Mouse (Mus musculus) heart, adult 2 months (tissue): ENCODE measurements at regions not wholly inside any gene's neighbourhood (a gene's known extent, or its start where the extent isn't known, plus 50 kb on each side); places are given as distances from the start of the nearest gene placed in this dataset.

Experiments
- CTCF ChIP-seq: fragments of 200-600 bp; IDR thresholded peaks from 2 replicates; pipeline ENCODE4 v1.8.1; 2022; ENCODE audit warnings: antibody characterized with exemption, mild to moderate bottlenecking, moderate library complexity
- POLR2A ChIP-seq: fragments of 200-500 bp; IDR thresholded peaks from 2 replicates; pipeline ENCODE4 v1.6.1; 2011; ENCODE audit warnings: mild to moderate bottlenecking, low read depth, low read length, control low read depth; ENCODE audit not compliant: insufficient read depth

DNA sequence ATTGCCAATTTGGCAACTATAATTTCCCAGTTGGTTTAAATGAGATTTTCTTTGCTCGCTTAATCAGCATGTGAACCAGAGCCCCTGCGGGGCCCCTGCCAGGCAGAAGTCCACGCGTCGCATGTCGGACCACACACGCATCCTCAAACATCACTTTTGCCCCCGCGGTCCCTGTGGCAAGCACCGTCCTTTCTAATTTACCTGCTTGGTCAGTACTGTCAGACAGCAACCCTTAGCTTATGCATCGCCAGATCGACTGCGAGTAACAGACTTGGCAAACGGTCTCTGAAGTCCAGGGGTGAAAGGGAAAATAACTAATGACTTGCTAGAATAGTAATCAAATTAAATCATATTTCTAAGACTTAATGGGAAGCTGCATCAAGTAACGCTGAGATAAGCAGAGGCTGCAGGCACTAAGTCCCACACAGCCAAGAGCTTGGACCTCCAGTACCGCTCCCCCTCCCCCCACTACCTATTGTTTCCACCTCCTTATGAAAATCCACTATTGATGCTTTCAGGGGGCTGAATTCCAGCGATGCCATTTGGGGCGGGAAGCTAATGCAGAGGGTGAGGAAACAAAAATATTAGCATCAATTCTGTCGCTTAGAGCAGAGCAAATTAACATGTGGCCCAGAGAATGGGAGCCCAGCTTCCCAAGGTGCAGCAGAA is 142.0 kb upstream of the Cntnap4 start:
- TF ChIP-seq CTCF (no peak), POLR2A (no peak)
